Mouse (Mus musculus) left cerebral cortex, adult 18-20 months (tissue): ENCODE results near the gene Vmn1r78. TPM values are rescaled to one million over a fixed set of nuclear protein-coding genes. Genes with fewer than 3 reads are reported as not detected.
"Not testable (repeated sequence)": the region's sequence is repeated elsewhere in the genome, so short reads cannot be mapped to it uniquely, and the experiment has no call there.

Source experiments
- DNase-seq, 2 experiments: peaks; one replicate each; pipeline ENCODE4 v3.0.0; 2021 to 2022; ENCODE audit warnings: low spot score in 2 of 2, mixed read lengths in 1 of 2
- long read RNA-seq, 2 experiments: library from polyadenylated mRNA; stranded (forward); transcript quantifications; one replicate each; pipeline ENCODE4 v2.0.0; 2021
- total RNA-seq, 2 experiments: library from RNA; stranded (reverse); gene quantifications; 2 replicates each; pipeline ENCODE4 v1.2.3; 2021

Gene Vmn1r78
- total RNA-seq: not detected
- long read RNA-seq, experiment 1: 0 reads
- long read RNA-seq, experiment 2: 0 reads

- DNase-seq: no peak
Measured at GRCm38 (mm10) chr7:12149957-12150356, at the start of gene Vmn1r78. Gene Vmn1r78 (plus strand): TSS chr7:12150257.

GRCm38 (mm10) chr7:12156463-12156862, 6.4 kb downstream of the Vmn1r78 start:
- DNase-seq: not testable (repeated sequence)

- DNase-seq: not testable (repeated sequence)
Measured at GRCm38 (mm10) chr7:12170979-12171378, 20.9 kb downstream of the Vmn1r78 start, which contains the start of gene Vmn1r79. Gene Vmn1r79 (plus strand): TSS chr7:12171279.

GRCm38 (mm10) chr7:12172926-12173325, 22.9 kb downstream of the Vmn1r78 start:
- not testable (repeated sequence) for DNase-seq

- DNase-seq: no peak
Measured at GRCm38 (mm10) chr7:12188986-12189385, 38.9 kb downstream of the Vmn1r78 start, which contains the start of gene Vmn1r80. Gene Vmn1r80 (plus strand): TSS chr7:12189286.

GRCm38 (mm10) chr7:12204141-12204540, 54.1 kb downstream of the Vmn1r78 start:
- DNase-seq: no peak

Other genes with a start within 250 kb of the Vmn1r78 start
- not detected for gene Vmn1r76, start 212.0 kb upstream of the Vmn1r78 start, total RNA-seq
- gene Vmn1r77, start 113.5 kb upstream of the Vmn1r78 start, total RNA-seq: not detected
- not detected for gene Vmn1r79, start 21.0 kb downstream of the Vmn1r78 start, total RNA-seq
- gene Vmn1r80, start 39.0 kb downstream of the Vmn1r78 start, total RNA-seq: not detected
- gene Vmn1r81, start 118.0 kb downstream of the Vmn1r78 start, total RNA-seq: under 1 TPM in 1 of 2 experiments, not detected in 1; 0.02 TPM
- gene Vmn1r82, start 150.2 kb downstream of the Vmn1r78 start, total RNA-seq: not detected
- not detected for gene Vmn1r83, start 179.2 kb downstream of the Vmn1r78 start, total RNA-seq
- gene Vmn1r84, start 219.0 kb downstream of the Vmn1r78 start, total RNA-seq: not detected